Mouse (Mus musculus) spleen, adult 2 months (tissue): ENCODE data around the gene Saxo2. TPM values are rescaled to one million over a fixed set of nuclear protein-coding genes. Genes with fewer than 3 reads are reported as not detected.

Source experiments
- DNase-seq, 2 experiments: peaks; one replicate each; pipeline versions ENCODE4 v3.0.0 to v3.0.0-alpha.2; 2012 to 2021; ENCODE audit warnings: low spot score in 2 of 2, low read depth in 1 of 2
- H3K27ac ChIP-seq: fragments of 200-500 bp; 2 replicates; pipeline ENCODE4 v1.5.1; 2012; ENCODE audit warnings: low read length, inconsistent platforms; ENCODE audit not compliant: insufficient read depth
- H3K27me3 ChIP-seq: fragments of 200-500 bp; 2 replicates; pipeline ENCODE4 v1.6.1; 2012; ENCODE audit warnings: mild to moderate bottlenecking, moderate library complexity, low read length, inconsistent platforms; ENCODE audit not compliant: control insufficient read depth, insufficient read depth
- H3K36me3 ChIP-seq: fragments of 200-500 bp; 2 replicates; pipeline ENCODE4 v1.6.1; 2012; ENCODE audit warnings: mild to moderate bottlenecking, low read length, inconsistent platforms; ENCODE audit not compliant: control insufficient read depth, insufficient read depth
- H3K4me1 ChIP-seq: fragments of 200-500 bp; 2 replicates; pipeline ENCODE4 v1.6.1; 2011; ENCODE audit warnings: inconsistent platforms; ENCODE audit not compliant: control insufficient read depth, insufficient read depth, insufficient read length
- H3K4me3 ChIP-seq: fragments of 200-500 bp; 2 replicates; pipeline ENCODE4 v1.5.1; 2011; ENCODE audit warnings: mild to moderate bottlenecking, inconsistent platforms; ENCODE audit not compliant: insufficient read depth, insufficient read length; ENCODE audit errors: extremely low read depth
- CTCF ChIP-seq: fragments of 200-500 bp; IDR thresholded peaks from 2 replicates; pipeline ENCODE4 v1.5.1; 2011; ENCODE audit warnings: mild to moderate bottlenecking, inconsistent platforms; ENCODE audit not compliant: insufficient read depth, insufficient read length, insufficient replicate concordance; ENCODE audit errors: extremely low read depth
- POLR2A ChIP-seq: fragments of 200-500 bp; IDR thresholded peaks from 2 replicates; pipeline ENCODE4 v1.6.1; 2011; ENCODE audit warnings: low read depth, low read length, inconsistent platforms
- WGBS: fragments of 180-500 bp; shearing (Covaris S2); methylation state at CpG from one replicate; pipeline ENCODE4 v1.1.7; 2018; 5-methylcytosine and 5-hydroxymethylcytosine counted together
- polyA plus RNA-seq: library from polyadenylated mRNA; depleted of rRNA; stranded (reverse); fragments of >200 nt; gene quantifications from 2 replicates; pipeline ENCODE4 v1.2.3, GENCODE M21; 2012; rRNA removed

Saxo2 gene
- polyA plus RNA-seq, result 0.02 and 0.13 TPM in 2 replicates

DNA sequence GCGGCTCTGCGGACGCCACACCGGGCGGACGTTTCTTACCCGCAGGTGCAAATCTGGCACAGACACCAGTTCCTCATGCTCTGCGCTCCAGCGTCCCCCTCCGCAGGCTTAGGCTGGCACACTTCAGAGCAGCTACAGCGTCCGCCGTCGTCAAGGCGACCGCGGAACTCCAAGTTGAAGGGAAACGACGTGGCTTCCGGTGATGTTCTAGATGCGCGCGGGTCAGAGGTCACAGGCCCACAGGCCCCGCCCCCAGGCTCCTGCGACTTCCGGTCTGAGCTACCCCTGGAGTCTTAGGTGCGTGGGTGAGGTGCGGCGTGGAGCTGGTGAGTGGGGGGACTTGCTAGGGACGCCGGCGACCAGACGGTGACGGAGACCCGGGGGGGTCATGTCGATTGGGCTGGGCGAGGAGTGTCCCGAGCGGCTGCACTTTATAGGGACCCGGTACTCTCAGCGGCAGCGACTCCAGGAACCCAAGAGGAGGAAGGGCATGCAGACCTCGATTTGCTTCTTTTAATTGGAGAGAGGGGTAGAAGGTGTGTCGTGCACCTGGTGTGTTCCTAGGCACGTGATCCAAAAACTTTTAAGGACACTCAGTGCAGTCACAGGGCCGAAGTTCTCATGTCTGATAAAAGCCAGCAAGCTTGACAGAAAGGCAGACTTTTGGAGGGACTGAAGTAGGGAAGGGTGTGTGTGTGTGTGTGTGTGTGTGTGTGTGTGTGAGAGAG is at the start of gene Saxo2, which contains the start of gene Efl1:
Gene Saxo2, minus strand, starts transcription at position 176 of the 728 bp plus-strand sequence.
Gene Efl1, plus strand, starts transcription at position 262 of the 728 bp plus-strand sequence.
- Histone ChIP-seq H3K36me3 (peaks cover 6% of the 10 kb centered on the region), H3K4me1 (peaks cover 4% of the 10 kb centered on the region; the same call in 1 of the 2 replicates), H3K27ac (peak within 1 kb of the TSS; percentile 68), H3K4me3 (peak within 1 kb of the TSS; percentile 87), H3K27me3 (no peaks in the 10 kb centered on the region)
- TF ChIP-seq POLR2A, result peak; percentile 8; the same call in 1 of the 2 replicates
- no peak for TF ChIP-seq CTCF
- peak; percentile 93 to 96 for DNase-seq
- WGBS, result under 1% methylated on average over 46 of the region's 46 CpGs

DNA sequence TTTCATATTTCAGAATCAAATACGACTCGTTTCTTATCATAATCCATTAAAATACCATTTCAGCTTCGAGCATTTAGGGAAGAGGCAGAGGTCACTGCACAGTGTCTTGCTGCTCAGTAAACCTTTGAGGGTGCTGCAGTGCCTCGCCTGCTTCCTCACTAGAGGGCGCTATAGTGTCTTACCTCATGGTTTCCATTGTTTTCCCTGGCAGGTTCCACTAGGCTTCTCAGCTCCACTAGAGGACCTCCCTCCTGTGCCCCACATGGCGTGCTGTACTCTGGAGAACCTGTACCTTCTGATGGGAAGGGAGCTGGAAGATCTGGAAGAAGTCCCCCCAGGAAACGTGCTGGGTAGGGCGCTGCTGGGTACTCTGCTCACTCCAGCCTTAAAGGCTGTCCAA is 49.3 kb upstream of the Saxo2 start:
- peak; percentile 27; the same call in 1 of the 2 replicates for TF ChIP-seq CTCF
- TF ChIP-seq POLR2A, result no peak
- no peaks in the 10 kb centered on the region for H3K4me1 ChIP-seq
- no peak overlapping the region for H3K27ac ChIP-seq
- H3K27me3 ChIP-seq, result no peaks in the 10 kb centered on the region
- H3K4me3 ChIP-seq, result no peak overlapping the region
- 84% methylated on average over 8 of the region's 8 CpGs for WGBS
- peaks cover 27% of the 10 kb centered on the region for H3K36me3 ChIP-seq
- no peak for DNase-seq

DNA sequence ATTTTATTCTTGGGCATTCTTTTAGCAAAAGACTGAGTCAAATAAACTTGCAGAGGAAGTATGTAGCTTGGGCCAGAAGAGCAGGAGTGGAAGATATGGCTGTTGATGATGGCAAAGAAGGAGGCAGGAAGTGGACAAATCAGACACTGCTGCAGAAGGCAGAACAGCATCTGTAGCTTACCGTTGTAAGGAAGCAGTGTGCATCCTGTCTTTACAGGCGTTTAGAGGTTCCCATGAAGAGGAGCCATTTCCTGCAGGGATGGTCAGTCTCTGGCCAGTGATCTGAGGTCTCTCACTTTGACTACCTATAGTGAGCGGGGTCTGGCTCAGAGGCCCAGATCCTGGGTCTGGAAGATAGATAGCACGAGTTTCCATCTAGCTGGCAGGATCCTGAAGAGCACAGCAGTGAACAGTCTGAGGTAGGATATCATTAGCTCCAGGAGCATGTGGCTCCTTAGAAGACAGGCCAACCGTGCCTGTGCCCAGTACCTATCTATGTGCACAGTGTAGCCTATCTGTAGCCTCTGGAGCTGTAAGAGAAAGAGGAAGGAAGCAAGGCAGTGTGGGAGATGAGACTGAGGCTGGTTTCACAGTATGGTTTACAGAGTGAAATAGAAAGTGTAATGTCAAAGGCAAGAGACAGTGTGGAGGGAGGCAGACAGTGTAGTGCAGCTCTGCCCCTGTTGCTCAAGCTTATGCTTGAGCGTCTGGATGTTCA is 42.9 kb upstream of the Saxo2 start:
- TF ChIP-seq CTCF (no peak), POLR2A (no peak)
- Histone ChIP-seq H3K4me1 (no peaks in the 10 kb centered on the region; the same call in 1 of the 2 replicates), H3K27me3 (no peaks in the 10 kb centered on the region), H3K27ac (no peak overlapping the region), H3K36me3 (peaks cover 18% of the 10 kb centered on the region), H3K4me3 (no peak overlapping the region)
- no peak for DNase-seq
- WGBS, result 22% methylated on average over 6 of the region's 6 CpGs

DNA sequence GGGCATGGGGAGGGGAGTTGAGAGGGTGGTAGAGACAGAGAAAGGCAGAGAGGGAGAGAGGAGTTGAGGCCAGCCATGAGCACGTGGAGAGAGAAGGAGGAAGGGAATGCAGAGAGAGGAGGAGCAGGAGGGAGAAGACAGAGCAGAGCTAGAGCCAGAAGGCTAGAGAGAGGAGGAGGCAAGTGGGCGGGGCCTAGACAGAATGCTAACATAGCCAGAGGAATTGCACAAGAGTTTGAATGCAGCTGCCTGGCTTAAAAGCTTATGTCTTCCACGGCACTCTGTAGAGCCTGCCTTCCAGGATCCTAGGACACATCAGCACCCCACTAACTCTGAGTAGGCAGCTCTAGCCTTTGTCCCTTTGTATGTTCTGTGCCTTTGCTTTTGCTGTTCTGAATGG is 40.4 kb upstream of the Saxo2 start:
- WGBS, result 49% methylated on average over 3 of the region's 3 CpGs
- Histone ChIP-seq H3K27me3 (no peaks in the 10 kb centered on the region), H3K36me3 (peaks cover 24% of the 10 kb centered on the region), H3K4me3 (no peak overlapping the region), H3K27ac (no peak overlapping the region), H3K4me1 (no peaks in the 10 kb centered on the region; the same call in 1 of the 2 replicates)
- no peak for DNase-seq
- TF ChIP-seq CTCF (no peak), POLR2A (no peak)

DNA sequence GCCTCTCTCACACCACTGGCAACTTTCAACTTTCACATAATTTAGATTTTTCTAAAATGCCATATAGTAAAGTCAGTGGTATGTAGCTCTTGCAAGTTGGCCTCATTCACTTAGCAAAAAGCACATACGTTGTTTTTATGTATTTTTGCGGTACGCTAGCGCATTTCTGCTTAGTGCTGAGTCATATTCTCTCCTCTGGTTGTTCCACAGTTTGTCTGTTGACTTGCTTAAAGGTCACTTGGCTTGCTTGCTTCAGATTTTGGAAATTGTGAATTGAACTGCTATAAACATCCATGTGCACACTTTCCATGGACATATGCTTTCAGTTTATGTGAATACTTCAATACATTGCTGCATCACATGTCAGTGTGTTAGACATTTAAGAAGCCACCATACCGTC is 31.6 kb upstream of the Saxo2 start:
- TF ChIP-seq POLR2A (no peak), CTCF (no peak)
- peaks cover 16% of the 10 kb centered on the region for H3K36me3 ChIP-seq
- WGBS, result 92% methylated on average over 5 of the region's 5 CpGs

DNA sequence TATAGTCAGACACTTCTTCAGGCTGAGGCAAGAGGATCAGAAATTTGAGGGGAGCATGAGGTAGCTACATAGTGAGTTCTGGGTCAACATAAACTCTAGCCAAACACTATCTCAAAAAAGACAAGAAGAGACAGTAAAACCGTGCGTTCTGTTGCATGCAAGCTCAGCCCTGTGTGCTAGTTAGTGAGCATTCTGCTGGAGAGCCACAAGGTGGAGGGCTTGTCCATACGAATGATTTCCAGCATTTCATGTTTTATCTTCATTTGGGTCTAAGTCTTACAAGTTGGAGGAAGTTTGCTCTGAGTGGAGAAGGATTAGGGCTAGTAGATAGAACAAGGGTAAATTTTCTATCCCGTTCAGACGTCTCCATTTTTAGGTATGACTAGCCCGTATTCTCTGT is 28.5 kb upstream of the Saxo2 start:
- Histone ChIP-seq H3K4me3 (no peak overlapping the region), H3K4me1 (no peaks in the 10 kb centered on the region), H3K27ac (no peak overlapping the region), H3K27me3 (no peaks in the 10 kb centered on the region), H3K36me3 (peaks cover 16% of the 10 kb centered on the region)
- no peak for TF ChIP-seq POLR2A
- TF ChIP-seq CTCF, result no peak
- no peak for DNase-seq
- 83% methylated on average over 6 of the region's 6 CpGs for WGBS

More for the DNA sequence above, 31.6 kb upstream of the Saxo2 start:
- no peaks in the 10 kb centered on the region for H3K4me1 ChIP-seq
- H3K27ac ChIP-seq, result no peak overlapping the region
- DNase-seq, result no peak
- H3K4me3 ChIP-seq, result no peak overlapping the region
- no peaks in the 10 kb centered on the region for H3K27me3 ChIP-seq

DNA sequence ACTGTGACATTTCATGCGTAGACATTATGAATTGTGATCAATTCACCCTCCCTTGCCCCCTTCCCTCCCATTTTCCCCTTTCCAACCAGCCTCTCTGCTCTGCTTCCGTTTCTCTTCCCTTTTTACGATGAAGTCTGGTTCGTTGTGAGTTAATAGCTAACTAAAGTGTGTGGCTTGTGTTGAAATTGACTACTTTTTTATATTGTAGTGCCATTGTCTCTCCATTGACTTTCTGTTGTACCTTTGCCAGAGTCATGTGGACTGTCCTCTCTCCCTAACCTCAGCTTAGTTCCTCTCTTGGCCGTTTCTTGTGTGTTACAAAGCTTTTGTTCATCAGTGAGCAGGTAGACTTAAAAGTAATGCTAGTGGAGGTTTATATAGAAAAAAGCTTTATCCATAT is 27.7 kb upstream of the Saxo2 start:
- peaks cover 15% of the 10 kb centered on the region for H3K36me3 ChIP-seq
- 81% methylated on average over 5 of the region's 5 CpGs for WGBS

More for the DNA sequence above, 27.7 kb upstream of the Saxo2 start:
- H3K4me1 ChIP-seq, result no peaks in the 10 kb centered on the region
- TF ChIP-seq CTCF (no peak), POLR2A (no peak)
- H3K27me3 ChIP-seq, result no peaks in the 10 kb centered on the region
- H3K4me3 ChIP-seq, result no peak overlapping the region
- no peak overlapping the region for H3K27ac ChIP-seq
- no peak for DNase-seq
